Mouse (Mus musculus) embryo, embryonic 10.5 days (tissue): ENCODE results near the gene Hfe.

Experiments used
- DNase-seq: peaks from one replicate; pipeline ENCODE4 v3.0.0-alpha.2; 2015; ENCODE audit warnings: low spot score

Hfe gene

GRCm38 (mm10) chr13:23685966-23686365, 24.7 kb downstream of the Hfe start:
- peak; percentile 45 for DNase-seq

- DNase-seq = peak; percentile 75
These were observed 25.4 kb downstream of the Hfe start for GRCm38 (mm10) chr13:23685121-23685861.

GRCm38 (mm10) chr13:23684295-23684945, 26.2 kb downstream of the Hfe start:
- DNase-seq = peak; percentile 91

- DNase-seq = peak; percentile 98
These were observed 26.8 kb downstream of the Hfe start, which contains the start of the genes Hist1h2ac and Hist1h2bc for GRCm38 (mm10) chr13:23683755-23684281. Gene Hist1h2ac (minus strand): TSS chr13:23683948. Gene Hist1h2bc (plus strand): TSS chr13:23684199.

- DNase-seq = peak; percentile 72
These were observed 27.5 kb downstream of the Hfe start for GRCm38 (mm10) chr13:23682947-23683754.

GRCm38 (mm10) chr13:23682623-23682946, 28.1 kb downstream of the Hfe start:
- DNase-seq = no peak

GRCm38 (mm10) chr13:23681990-23682582, 28.6 kb downstream of the Hfe start:
- peak; percentile 29 for DNase-seq

- no peak for DNase-seq
These were observed 48.1 kb downstream of the Hfe start for GRCm38 (mm10) chr13:23662536-23662935.

GRCm38 (mm10) chr13:23659636-23660366, 50.9 kb downstream of the Hfe start:
- no peak for DNase-seq
